Mouse (Mus musculus) forebrain, embryonic 15.5 days (tissue): ENCODE results near the gene Gm21943. TPM values are rescaled to one million over a fixed set of nuclear protein-coding genes. Genes with fewer than 3 reads are reported as not detected.
"Not testable (repeated sequence)": the region's sequence is repeated elsewhere in the genome, so short reads cannot be mapped to it uniquely, and the experiment has no call there.

Experiments
- ATAC-seq: fragments of 200-750 bp; cut with Nextera tagmentation; replicated peaks from 2 replicates; pipeline ENCODE4 v1.8.0; 2017; ENCODE audit warnings: mild to moderate bottlenecking, moderate TSS enrichment, moderate library complexity
- H3K27ac ChIP-seq: fragments of 300-500 bp; sonication (generic); replicated peaks from 2 replicates; pipeline ENCODE4 v1.5.1; 2015; ENCODE audit warnings: mild to moderate bottlenecking, inconsistent platforms
- H3K27me3 ChIP-seq: fragments of 300-500 bp; sonication (generic); 2 replicates; pipeline ENCODE4 v1.6.1; 2015; ENCODE audit warnings: inconsistent platforms
- H3K36me3 ChIP-seq: fragments of 300-500 bp; sonication (generic); 2 replicates; pipeline ENCODE4 v1.6.1; 2015; ENCODE audit warnings: mild to moderate bottlenecking, inconsistent platforms
- H3K4me1 ChIP-seq: fragments of 300-500 bp; sonication (generic); 2 replicates; pipeline ENCODE4 v1.6.1; 2015; ENCODE audit warnings: inconsistent platforms
- H3K4me2 ChIP-seq: fragments of 300-500 bp; sonication (generic); replicated peaks from 2 replicates; pipeline ENCODE4 v1.6.1; 2015; ENCODE audit warnings: mild to moderate bottlenecking, inconsistent platforms
- H3K4me3 ChIP-seq: fragments of 300-500 bp; sonication (generic); 2 replicates; pipeline ENCODE4 v1.5.1; 2015; ENCODE audit warnings: mild to moderate bottlenecking, inconsistent platforms
- H3K9ac ChIP-seq: fragments of 300-500 bp; sonication (generic); replicated peaks from 2 replicates; pipeline ENCODE4 v1.6.1; 2015; ENCODE audit warnings: mild to moderate bottlenecking, inconsistent platforms
- H3K9me3 ChIP-seq: fragments of 300-500 bp; sonication (generic); 2 replicates; pipeline ENCODE4 v1.6.1; 2016; ENCODE audit warnings: inconsistent platforms
- WGBS: fragments of 180-500 bp; shearing (Covaris S2); methylation state at CpG from one replicate; pipeline ENCODE4 v1.1.7; 2015; ENCODE audit warnings: mixed read lengths; 5-methylcytosine and 5-hydroxymethylcytosine counted together
- polyA plus RNA-seq: library from polyadenylated mRNA; unstranded; fragments of >200 nt; fragmentation: Nextera tagmentation; extraction: Ambion mirVana; gene quantifications from 2 replicates; pipeline ENCODE4 v1.2.1, GENCODE M21; 2015

Gene Gm21943
- polyA plus RNA-seq: not detected in 2 replicates

- no CpG with 5 or more reads among the region's 4 CpGs for WGBS
- H3K4me1 ChIP-seq, H3K27me3 ChIP-seq, H3K36me3 ChIP-seq, H3K9ac ChIP-seq, ATAC-seq, H3K27ac ChIP-seq, H3K9me3 ChIP-seq, H3K4me2 ChIP-seq, H3K4me3 ChIP-seq: not testable (repeated sequence)
These were observed at the start of gene Gm21943 for GRCm38 (mm10) chrY:57533644-57534043. TSS of gene Gm21943 (minus strand) at chrY:57533744.

Other genes with a start within 250 kb of the Gm21943 start
- not detected in 2 replicates for gene Gm28961, start 172.0 kb upstream of the Gm21943 start, polyA plus RNA-seq